Mouse (Mus musculus): ENCODE measurements at regions not wholly inside any gene's neighbourhood (a gene's known extent, or its start where the extent isn't known, plus 50 kb on each side); places are given as distances from the start of the nearest gene placed in this dataset.

GRCm38 (mm10) chr1:128805687-128806653 lies 213.9 kb upstream of the Cxcr4 start:
- Histone ChIP-seq H3K4me1 (replicated peaks) (peaks cover 6% of the 10 kb centered on the region; the same call in 1 of the 2 replicates), H3K27me3 (replicated peaks) (peaks cover 14% of the 10 kb centered on the region; the same call in 1 of the 2 replicates), H3K9me3 (replicated peaks) (no peaks in the 10 kb centered on the region), H3K4me3 (no peak overlapping the region), H3K4me2 (no peak overlapping the region), H3K27ac (ENCODE audit: poor library complexity, severe bottlenecking) (no peak overlapping the region), H3K36me3 (no peaks in the 10 kb centered on the region), H3K9ac (no peak overlapping the region)
- 56% methylated on average over 10 of the region's 10 CpGs for WGBS
- no peak for ATAC-seq (ENCODE audit: insufficient number of reproducible peaks, low FRiP score)

GRCm38 (mm10) chr1:128803433-128804060 lies 211.5 kb upstream of the Cxcr4 start:
- Histone ChIP-seq H3K4me3 (no peak overlapping the region), H3K27me3 (replicated peaks) (peaks cover 14% of the 10 kb centered on the region; the same call in 1 of the 2 replicates), H3K9me3 (replicated peaks) (no peaks in the 10 kb centered on the region), H3K36me3 (no peaks in the 10 kb centered on the region), H3K9ac (no peak overlapping the region; the same call in 1 of the 2 replicates), H3K4me1 (replicated peaks) (peaks cover 6% of the 10 kb centered on the region; the same call in 1 of the 2 replicates), H3K4me2 (no peak overlapping the region), H3K27ac (ENCODE audit: poor library complexity, severe bottlenecking) (no peak overlapping the region)
- ATAC-seq (ENCODE audit: insufficient number of reproducible peaks, low FRiP score): peak; percentile 66
- 16% methylated on average over 9 of the region's 9 CpGs for WGBS

- Histone ChIP-seq H3K27ac (ENCODE audit: poor library complexity, severe bottlenecking) (no peak overlapping the region), H3K4me3 (no peak overlapping the region), H3K27me3 (replicated peaks) (peaks cover 14% of the 10 kb centered on the region; the same call in 1 of the 2 replicates), H3K4me1 (replicated peaks) (peaks cover 6% of the 10 kb centered on the region; the same call in 1 of the 2 replicates), H3K36me3 (no peaks in the 10 kb centered on the region), H3K4me2 (no peak overlapping the region), H3K9me3 (replicated peaks) (no peaks in the 10 kb centered on the region), H3K9ac (no peak overlapping the region)
- ATAC-seq (ENCODE audit: insufficient number of reproducible peaks, low FRiP score): 0 out of 2 replicates have a peak, but pooled peaks have one; percentile 12
These were observed 211.0 kb upstream of the Cxcr4 start for GRCm38 (mm10) chr1:128803058-128803432.

GRCm38 (mm10) chr1:128798721-128799120 lies 206.6 kb upstream of the Cxcr4 start:
- no peaks in the 10 kb centered on the region for H3K9me3 ChIP-seq (replicated peaks)
- H3K36me3 ChIP-seq: no peaks in the 10 kb centered on the region
- 0 out of 2 replicates have a peak, but pooled peaks cover 3% of the 10 kb centered on the region for H3K27me3 ChIP-seq (replicated peaks)
- WGBS: 78% methylated on average over 4 of the region's 4 CpGs
- H3K4me3 ChIP-seq: no peak overlapping the region
- H3K9ac ChIP-seq: no peak overlapping the region
- no peak for ATAC-seq (ENCODE audit: insufficient number of reproducible peaks, low FRiP score)
- peaks cover 2% of the 10 kb centered on the region; the same call in 1 of the 2 replicates for H3K4me1 ChIP-seq (replicated peaks)
- no peak overlapping the region for H3K27ac ChIP-seq (ENCODE audit: poor library complexity, severe bottlenecking)
- H3K4me2 ChIP-seq: no peak overlapping the region

GRCm38 (mm10) chr1:128795654-128796053 lies 203.6 kb upstream of the Cxcr4 start:
- Histone ChIP-seq H3K9ac (no peak overlapping the region), H3K4me1 (replicated peaks) (no peaks in the 10 kb centered on the region), H3K27me3 (replicated peaks) (no peaks in the 10 kb centered on the region), H3K4me3 (no peak overlapping the region), H3K36me3 (no peaks in the 10 kb centered on the region), H3K9me3 (replicated peaks) (no peaks in the 10 kb centered on the region), H3K27ac (ENCODE audit: poor library complexity, severe bottlenecking) (no peak overlapping the region), H3K4me2 (no peak overlapping the region)
- 81% methylated on average over 6 of the region's 6 CpGs for WGBS
- ATAC-seq (ENCODE audit: insufficient number of reproducible peaks, low FRiP score): no peak

GRCm38 (mm10) chr1:128790881-128791280 lies 198.8 kb upstream of the Cxcr4 start:
- Histone ChIP-seq H3K27ac (ENCODE audit: poor library complexity, severe bottlenecking) (no peak overlapping the region), H3K9ac (no peak overlapping the region), H3K4me1 (replicated peaks) (no peaks in the 10 kb centered on the region), H3K4me2 (no peak overlapping the region), H3K36me3 (no peaks in the 10 kb centered on the region), H3K27me3 (replicated peaks) (no peaks in the 10 kb centered on the region), H3K9me3 (replicated peaks) (no peaks in the 10 kb centered on the region), H3K4me3 (no peak overlapping the region)
- no peak for ATAC-seq (ENCODE audit: insufficient number of reproducible peaks, low FRiP score)
- 84% methylated on average over 6 of the region's 6 CpGs for WGBS

- no peak for ATAC-seq (ENCODE audit: insufficient number of reproducible peaks, low FRiP score)
- H3K27me3 ChIP-seq (replicated peaks): no peaks in the 10 kb centered on the region
- no peak overlapping the region for H3K4me3 ChIP-seq
- H3K9me3 ChIP-seq (replicated peaks): no peaks in the 10 kb centered on the region
- H3K36me3 ChIP-seq: no peaks in the 10 kb centered on the region
- H3K27ac ChIP-seq (ENCODE audit: poor library complexity, severe bottlenecking): no peak overlapping the region
- H3K9ac ChIP-seq: no peak overlapping the region
- no peaks in the 10 kb centered on the region for H3K4me1 ChIP-seq (replicated peaks)
- no peak overlapping the region for H3K4me2 ChIP-seq
- WGBS: 59% methylated on average over 3 of the region's 3 CpGs
These were observed 197.7 kb upstream of the Cxcr4 start for GRCm38 (mm10) chr1:128789567-128790335.

- Histone ChIP-seq H3K4me2 (no peak overlapping the region), H3K4me3 (no peak overlapping the region), H3K27me3 (replicated peaks) (no peaks in the 10 kb centered on the region), H3K36me3 (no peaks in the 10 kb centered on the region), H3K27ac (ENCODE audit: poor library complexity, severe bottlenecking) (no peak overlapping the region), H3K4me1 (replicated peaks) (no peaks in the 10 kb centered on the region), H3K9me3 (replicated peaks) (no peaks in the 10 kb centered on the region), H3K9ac (no peak overlapping the region)
- no peak for ATAC-seq (ENCODE audit: insufficient number of reproducible peaks, low FRiP score)
- 50% methylated on average over 6 of the region's 6 CpGs for WGBS
These were observed 196.1 kb upstream of the Cxcr4 start for GRCm38 (mm10) chr1:128788227-128788626.

- no peaks in the 10 kb centered on the region for H3K9me3 ChIP-seq (replicated peaks)
- H3K36me3 ChIP-seq: no peaks in the 10 kb centered on the region
- 0 out of 2 replicates have a peak, but pooled peaks cover 5% of the 10 kb centered on the region for H3K27me3 ChIP-seq (replicated peaks)
- no peak overlapping the region for H3K9ac ChIP-seq
- no peak for ATAC-seq (ENCODE audit: insufficient number of reproducible peaks, low FRiP score)
- no peak overlapping the region for H3K4me3 ChIP-seq
- H3K4me1 ChIP-seq (replicated peaks): no peaks in the 10 kb centered on the region
- H3K27ac ChIP-seq (ENCODE audit: poor library complexity, severe bottlenecking): no peak overlapping the region
- H3K4me2 ChIP-seq: no peak overlapping the region
- 72% methylated on average over 14 of the region's 14 CpGs for WGBS
These were observed 195.0 kb upstream of the Cxcr4 start for GRCm38 (mm10) chr1:128786941-128787569.

GRCm38 (mm10) chr1:128782286-128782685 lies 190.2 kb upstream of the Cxcr4 start:
- 78% methylated on average over 2 of the region's 2 CpGs for WGBS
- Histone ChIP-seq H3K4me3 (no peak overlapping the region), H3K9ac (no peak overlapping the region), H3K27ac (ENCODE audit: poor library complexity, severe bottlenecking) (no peak overlapping the region), H3K36me3 (no peaks in the 10 kb centered on the region), H3K9me3 (replicated peaks) (no peaks in the 10 kb centered on the region), H3K27me3 (replicated peaks) (0 out of 2 replicates have a peak, but pooled peaks cover 5% of the 10 kb centered on the region), H3K4me1 (replicated peaks) (no peaks in the 10 kb centered on the region), H3K4me2 (no peak overlapping the region)
- no peak for ATAC-seq (ENCODE audit: insufficient number of reproducible peaks, low FRiP score)
